Mouse (Mus musculus) spleen, adult 2 months (tissue): ENCODE data around the gene Fzd2. TPM values are rescaled to one million over a fixed set of nuclear protein-coding genes. Genes with fewer than 3 reads are reported as not detected.

Source experiments
- DNase-seq, 2 experiments: peaks; one replicate each; pipeline versions ENCODE4 v3.0.0 to v3.0.0-alpha.2; 2012 to 2021; ENCODE audit warnings: low spot score in 2 of 2, low read depth in 1 of 2
- H3K27ac ChIP-seq: fragments of 200-500 bp; 2 replicates; pipeline ENCODE4 v1.5.1; 2012; ENCODE audit warnings: low read length, inconsistent platforms; ENCODE audit not compliant: insufficient read depth
- H3K27me3 ChIP-seq: fragments of 200-500 bp; 2 replicates; pipeline ENCODE4 v1.6.1; 2012; ENCODE audit warnings: mild to moderate bottlenecking, moderate library complexity, low read length, inconsistent platforms; ENCODE audit not compliant: control insufficient read depth, insufficient read depth
- H3K36me3 ChIP-seq: fragments of 200-500 bp; 2 replicates; pipeline ENCODE4 v1.6.1; 2012; ENCODE audit warnings: mild to moderate bottlenecking, low read length, inconsistent platforms; ENCODE audit not compliant: control insufficient read depth, insufficient read depth
- H3K4me1 ChIP-seq: fragments of 200-500 bp; 2 replicates; pipeline ENCODE4 v1.6.1; 2011; ENCODE audit warnings: inconsistent platforms; ENCODE audit not compliant: control insufficient read depth, insufficient read depth, insufficient read length
- H3K4me3 ChIP-seq: fragments of 200-500 bp; 2 replicates; pipeline ENCODE4 v1.5.1; 2011; ENCODE audit warnings: mild to moderate bottlenecking, inconsistent platforms; ENCODE audit not compliant: insufficient read depth, insufficient read length; ENCODE audit errors: extremely low read depth
- CTCF ChIP-seq: fragments of 200-500 bp; IDR thresholded peaks from 2 replicates; pipeline ENCODE4 v1.5.1; 2011; ENCODE audit warnings: mild to moderate bottlenecking, inconsistent platforms; ENCODE audit not compliant: insufficient read depth, insufficient read length, insufficient replicate concordance; ENCODE audit errors: extremely low read depth
- POLR2A ChIP-seq: fragments of 200-500 bp; IDR thresholded peaks from 2 replicates; pipeline ENCODE4 v1.6.1; 2011; ENCODE audit warnings: low read depth, low read length, inconsistent platforms
- WGBS: fragments of 180-500 bp; shearing (Covaris S2); methylation state at CpG from one replicate; pipeline ENCODE4 v1.1.7; 2018; 5-methylcytosine and 5-hydroxymethylcytosine counted together
- polyA plus RNA-seq: library from polyadenylated mRNA; depleted of rRNA; stranded (reverse); fragments of >200 nt; gene quantifications from 2 replicates; pipeline ENCODE4 v1.2.3, GENCODE M21; 2012

Fzd2 gene
- polyA plus RNA-seq, 1 experiment, result 2.9 TPM

DNA sequence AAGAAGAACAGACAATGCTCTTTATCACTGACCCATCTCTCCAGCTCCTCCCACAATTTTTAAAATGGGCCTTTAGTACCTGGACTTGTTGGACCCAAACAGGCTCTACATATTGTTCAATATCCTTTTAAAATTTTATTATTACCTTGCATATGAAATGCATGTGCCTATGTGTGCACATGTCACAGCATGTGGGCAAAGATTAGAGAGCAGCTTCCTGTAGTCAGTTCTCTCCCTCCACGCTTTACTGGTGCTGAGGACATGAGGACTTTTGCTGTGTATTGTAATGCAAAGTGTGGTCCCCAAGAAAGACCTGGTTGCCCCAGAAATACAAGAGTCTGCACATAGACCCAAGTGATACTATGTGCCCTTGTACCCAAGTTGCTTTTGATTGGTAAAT lies 29.2 kb upstream of the Fzd2 start:
- DNase-seq, result no peak
- 53% methylated on average over 1 of the region's 1 CpGs for WGBS
- Histone ChIP-seq H3K4me3 (no peak overlapping the region), H3K27me3 (no peaks in the 10 kb centered on the region), H3K27ac (no peak overlapping the region), H3K4me1 (no peaks in the 10 kb centered on the region; the same call in 1 of the 2 replicates), H3K36me3 (no peaks in the 10 kb centered on the region)
- TF ChIP-seq POLR2A (no peak), CTCF (no peak)

DNA sequence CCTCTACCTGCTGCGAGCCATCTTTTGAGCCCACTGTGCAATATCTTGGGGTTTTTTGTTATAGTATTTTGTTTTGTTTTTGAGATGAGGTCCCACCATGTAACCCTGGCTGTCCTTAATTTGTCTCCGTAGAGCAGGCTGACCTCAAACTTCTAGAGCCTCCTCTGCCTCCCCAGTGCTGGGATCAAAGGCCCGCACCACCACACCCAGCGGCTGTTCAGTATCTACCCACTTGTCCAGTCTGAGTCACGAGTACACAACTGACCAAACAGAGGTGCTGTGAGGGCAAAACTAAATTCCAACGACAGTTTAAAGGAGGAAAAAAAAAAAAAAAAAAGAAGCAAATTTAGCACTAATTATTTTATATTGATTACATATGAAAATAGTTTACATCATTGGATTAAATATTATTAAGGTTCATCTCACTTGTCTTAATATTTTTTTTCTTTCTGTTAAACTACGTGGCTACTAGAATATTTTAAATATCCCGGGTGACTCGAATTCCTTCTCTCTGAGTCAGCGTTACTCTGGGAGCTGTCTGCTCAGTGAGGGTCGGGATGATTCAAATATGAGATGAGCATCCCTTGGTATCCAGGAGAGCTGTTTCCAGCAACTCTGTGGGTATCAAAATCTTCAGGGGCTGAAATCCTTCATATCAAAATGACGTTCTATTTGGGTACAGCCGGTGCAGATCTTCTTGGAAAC lies 28.0 kb upstream of the Fzd2 start:
- Histone ChIP-seq H3K4me3 (no peak overlapping the region), H3K27me3 (no peaks in the 10 kb centered on the region), H3K4me1 (no peaks in the 10 kb centered on the region; the same call in 1 of the 2 replicates), H3K27ac (no peak overlapping the region), H3K36me3 (no peaks in the 10 kb centered on the region)
- WGBS, result 79% methylated on average over 13 of the region's 13 CpGs
- TF ChIP-seq CTCF (no peak), POLR2A (no peak)
- DNase-seq, result no peak

DNA sequence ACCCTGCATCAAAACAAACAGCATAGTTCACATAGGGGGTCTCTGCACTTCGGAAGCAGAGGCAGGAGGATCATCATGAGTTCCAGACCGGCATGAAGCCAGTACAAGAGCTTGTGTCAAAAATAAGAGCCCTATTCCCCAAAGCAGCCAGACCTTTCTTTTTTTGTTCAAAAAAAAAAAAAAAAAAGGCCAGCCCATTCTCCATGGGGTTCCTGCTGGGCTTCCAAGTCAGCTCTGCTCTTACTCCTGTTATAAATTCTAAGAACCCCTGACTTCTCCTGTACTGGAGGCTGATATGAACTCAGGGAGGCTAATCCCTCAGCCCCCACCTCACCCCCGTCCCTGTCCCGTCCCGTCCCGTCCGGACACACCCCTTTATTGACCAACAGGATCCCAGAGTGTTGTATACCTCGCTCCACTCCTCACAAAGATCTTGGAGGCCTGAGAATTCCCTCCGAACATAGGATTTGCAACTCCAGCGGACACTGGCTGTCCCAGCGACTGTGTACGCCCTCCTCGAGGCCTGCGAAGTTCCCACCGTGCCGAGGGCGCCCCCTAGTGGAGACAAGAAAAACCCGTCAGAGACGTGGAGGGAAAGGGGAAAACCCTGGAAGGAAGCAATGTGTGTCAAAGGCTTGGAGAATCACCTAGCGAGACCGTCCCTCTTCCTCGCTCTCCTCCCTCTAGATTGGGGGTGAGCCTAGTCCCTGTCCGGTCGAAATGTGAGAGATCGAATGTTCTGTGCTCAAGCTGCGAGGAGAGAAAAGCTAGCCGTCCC lies 25.7 kb upstream of the Fzd2 start:
- Histone ChIP-seq H3K27me3 (0 out of 2 replicates have a peak, but pooled peaks cover 2% of the 10 kb centered on the region), H3K4me1 (no peaks in the 10 kb centered on the region; the same call in 1 of the 2 replicates), H3K27ac (no peak overlapping the region), H3K4me3 (peak overlapping the region; percentile 11; the same call in 1 of the 2 replicates), H3K36me3 (no peaks in the 10 kb centered on the region)
- no peak for TF ChIP-seq POLR2A
- peak; percentile 91; the same call in 1 of the 2 replicates for TF ChIP-seq CTCF
- WGBS, result 6% methylated on average over 27 of the region's 27 CpGs
- peak; percentile 35 to 72 for DNase-seq

- TF ChIP-seq CTCF, result no peak
- no peak for TF ChIP-seq POLR2A
- 0 out of 2 replicates have a peak, but pooled peaks cover 2% of the 10 kb centered on the region for H3K27me3 ChIP-seq
- H3K36me3 ChIP-seq, result no peaks in the 10 kb centered on the region
- H3K4me3 ChIP-seq, result peak within 1 kb of the TSS; percentile 11; the same call in 1 of the 2 replicates
- no peak within 1 kb of the TSS for H3K27ac ChIP-seq
- no peak for DNase-seq
- H3K4me1 ChIP-seq, result no peaks in the 10 kb centered on the region; the same call in 1 of the 2 replicates
- WGBS, result 37% methylated on average over 23 of the region's 23 CpGs
These were observed 24.8 kb upstream of the Fzd2 start, which contains the start of gene Gm11627 for GRCm38 (mm10) chr11:102579165-102580033. Gene Gm11627 (minus strand): TSS chr11:102579461.

GRCm38 (mm10) chr11:102580034-102580330 lies 24.2 kb upstream of the Fzd2 start:
- TF ChIP-seq CTCF (no peak), POLR2A (no peak)
- Histone ChIP-seq H3K4me3 (no peak overlapping the region), H3K36me3 (no peaks in the 10 kb centered on the region), H3K27me3 (0 out of 2 replicates have a peak, but pooled peaks cover 2% of the 10 kb centered on the region), H3K4me1 (no peaks in the 10 kb centered on the region; the same call in 1 of the 2 replicates), H3K27ac (no peak overlapping the region)
- 83% methylated on average over 3 of the region's 3 CpGs for WGBS
- no peak for DNase-seq

DNA sequence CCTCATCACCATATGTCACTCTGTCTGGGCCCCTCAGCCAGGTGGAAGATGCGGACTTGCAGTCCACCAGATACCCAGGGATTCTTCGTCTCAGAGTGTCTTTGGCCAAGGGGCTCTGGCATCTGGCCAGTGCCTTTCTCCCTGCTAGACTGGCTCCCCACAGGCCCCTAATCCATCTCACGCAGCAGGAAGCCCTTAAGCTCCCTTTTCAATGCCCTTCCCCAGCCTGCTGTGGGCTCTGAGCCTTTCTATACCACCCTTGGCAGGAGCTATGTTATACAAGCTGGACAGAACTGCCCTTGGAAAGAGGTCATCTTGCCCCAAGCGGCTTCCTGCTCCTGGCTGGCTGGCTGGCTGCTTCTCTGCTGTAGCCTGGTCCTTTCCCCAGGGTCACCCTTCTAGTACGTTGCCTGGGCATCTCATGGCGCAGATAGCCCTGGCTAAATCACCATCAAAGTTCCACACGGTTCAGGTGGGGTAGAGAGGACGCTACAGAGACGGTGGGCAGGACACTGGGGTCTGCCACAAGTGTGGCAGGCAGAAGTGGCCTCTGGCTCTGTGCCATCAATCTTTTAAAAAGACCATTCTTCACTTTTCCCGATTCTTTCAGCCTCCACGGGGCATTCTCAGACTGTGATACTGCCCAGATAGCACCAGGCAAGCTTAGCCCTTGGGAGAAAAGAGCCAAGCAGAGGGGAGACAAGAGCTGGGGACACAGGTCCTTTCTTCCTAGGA lies 22.7 kb upstream of the Fzd2 start:
- no peak for DNase-seq
- Histone ChIP-seq H3K27ac (no peak overlapping the region), H3K4me1 (no peaks in the 10 kb centered on the region; the same call in 1 of the 2 replicates), H3K27me3 (0 out of 2 replicates have a peak, but pooled peaks cover 2% of the 10 kb centered on the region), H3K4me3 (no peak overlapping the region), H3K36me3 (no peaks in the 10 kb centered on the region)
- no peak for TF ChIP-seq CTCF
- TF ChIP-seq POLR2A, result no peak
- whole genome bisulfite sequencing, result 51% methylated on average over 11 of the region's 11 CpGs
